Mouse (Mus musculus) cerebral cortex, adult 2 months (tissue): ENCODE measurements around the gene Wwc1.

Source experiments
- WGBS: fragments of 180-500 bp; shearing (Covaris S2); methylation state at CpG from one replicate; pipeline ENCODE4 v1.1.7; 2018; 5-methylcytosine and 5-hydroxymethylcytosine counted together

Wwc1 gene

DNA sequence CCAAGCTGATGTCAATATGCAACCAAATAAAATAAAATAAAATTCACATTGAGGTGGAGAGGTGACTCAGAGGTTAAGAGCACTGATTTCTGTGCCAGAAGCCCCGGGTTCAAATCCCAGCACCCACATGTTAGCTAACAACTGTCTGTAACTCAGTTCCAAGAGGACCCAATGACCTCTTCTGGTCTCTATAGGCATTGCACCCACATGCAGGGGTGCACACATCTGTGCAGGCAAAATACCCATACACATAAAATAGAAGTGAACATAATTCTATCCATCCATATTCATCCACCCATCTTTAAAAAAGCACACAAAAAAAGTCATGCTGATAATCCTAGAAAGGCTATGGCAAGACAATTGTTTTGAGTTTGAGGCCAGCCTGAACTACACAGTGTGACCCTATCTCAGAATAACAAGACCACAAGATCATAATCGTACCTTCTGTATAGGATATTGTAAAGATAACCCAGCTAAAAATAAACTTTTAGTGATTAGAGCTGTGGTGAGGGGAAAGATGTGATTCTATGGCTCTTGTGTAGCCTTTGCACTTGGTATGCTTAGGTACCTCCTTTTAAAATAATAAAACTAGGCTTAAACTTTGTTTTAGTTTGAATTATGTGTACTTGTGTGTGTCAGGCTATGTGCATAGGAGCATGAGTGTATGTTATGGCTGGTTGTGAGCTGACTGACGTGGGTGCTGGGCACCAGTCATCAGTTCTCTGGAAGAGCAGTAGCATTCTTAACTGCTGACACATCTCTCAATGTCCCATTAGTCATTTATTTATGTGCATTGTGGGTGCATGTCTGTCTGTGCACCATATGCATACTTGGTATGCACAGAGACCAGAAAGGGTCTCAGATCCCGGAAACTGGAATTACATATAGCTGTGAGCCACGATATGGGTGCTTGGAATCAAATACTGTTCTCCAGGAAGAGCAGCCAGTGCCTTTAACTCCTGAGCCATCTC, 142.9 kb downstream of the Wwc1 start:
- WGBS: 73% methylated on average over 5 of the region's 5 CpGs

GRCm38 (mm10) chr11:35834022-35834760, 146.1 kb downstream of the Wwc1 start, which contains the start of gene Rars:
Gene Rars (minus strand): TSS chr11:35834506.
- WGBS: 1% methylated on average over 46 of the region's 46 CpGs

DNA sequence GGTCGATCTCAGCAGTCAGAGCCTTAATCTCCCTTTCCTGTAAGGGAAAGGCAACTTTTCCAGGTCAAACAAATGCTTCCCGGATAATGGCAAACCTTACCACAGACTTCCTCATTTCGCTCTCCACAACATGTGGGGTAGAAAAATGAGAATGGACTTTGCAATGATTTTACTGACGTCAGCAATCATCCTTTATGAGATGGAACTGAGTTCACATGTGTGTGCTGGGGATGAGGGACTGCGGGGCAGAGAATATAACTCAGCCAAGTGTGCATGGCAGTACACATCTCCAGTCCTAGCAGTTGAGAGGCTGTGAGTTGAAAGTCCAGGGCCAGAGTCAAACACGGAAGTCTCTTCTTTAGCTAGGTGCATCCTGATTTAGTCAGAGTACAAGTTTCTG, 147.1 kb downstream of the Wwc1 start:
- 74% methylated on average over 6 of the region's 6 CpGs for WGBS

- WGBS: 62% methylated on average over 4 of the region's 4 CpGs
Observed at GRCm38 (mm10) chr11:35832139-35832538, 148.2 kb downstream of the Wwc1 start.

GRCm38 (mm10) chr11:35827714-35828113, 152.6 kb downstream of the Wwc1 start:
- 91% methylated on average over 6 of the region's 6 CpGs for WGBS

- 89% methylated on average over 12 of the region's 12 CpGs for WGBS
Observed at GRCm38 (mm10) chr11:35816316-35816715, 164.0 kb downstream of the Wwc1 start.

GRCm38 (mm10) chr11:35811458-35811857, 168.9 kb downstream of the Wwc1 start:
- 78% methylated on average over 10 of the region's 10 CpGs for WGBS

- WGBS: 79% methylated on average over 5 of the region's 5 CpGs
Observed at GRCm38 (mm10) chr11:35801332-35801731, 179.0 kb downstream of the Wwc1 start.

DNA sequence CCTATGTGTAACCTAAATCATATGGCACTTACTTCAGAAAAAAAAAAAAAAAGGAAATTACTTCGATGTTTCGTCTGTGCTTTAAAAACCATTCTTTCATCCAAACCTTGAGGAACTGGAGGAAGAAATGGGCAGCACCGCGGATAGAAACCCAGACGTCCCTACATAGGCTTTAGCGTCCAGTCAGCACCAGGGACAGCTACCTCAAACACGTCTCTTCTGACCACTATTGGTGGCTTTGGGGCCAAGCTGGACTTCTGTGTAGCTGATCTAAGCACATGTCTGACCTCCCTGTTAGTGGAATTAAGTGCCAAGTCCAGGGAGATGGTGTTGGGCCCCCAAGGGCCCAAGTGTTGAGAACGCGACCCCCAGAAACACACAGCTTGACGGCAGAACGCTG, 181.5 kb downstream of the Wwc1 start, which contains the start of gene Fbll1:
Fbll1 (minus strand) TSS at position 11 of the 400 bp plus-strand sequence.
- 8% methylated on average over 11 of the region's 11 CpGs for WGBS

DNA sequence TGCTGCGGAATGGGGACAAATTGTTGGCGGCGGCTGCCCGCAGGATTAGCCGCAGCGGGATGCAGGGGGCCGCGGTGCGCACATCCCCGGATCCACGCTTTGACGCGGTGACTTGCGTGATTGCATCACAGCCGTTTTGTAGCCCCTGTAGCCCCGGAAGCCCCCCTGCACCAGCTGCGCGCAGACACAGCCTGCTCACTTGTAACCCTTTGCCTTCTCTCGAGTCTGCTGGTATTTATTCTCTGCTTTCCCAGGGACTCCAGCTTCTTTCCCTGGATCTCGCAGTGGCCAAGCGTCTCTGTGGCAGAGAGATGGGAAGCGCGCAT, 181.9 kb downstream of the Wwc1 start:
- 2% methylated on average over 23 of the region's 23 CpGs for WGBS

DNA sequence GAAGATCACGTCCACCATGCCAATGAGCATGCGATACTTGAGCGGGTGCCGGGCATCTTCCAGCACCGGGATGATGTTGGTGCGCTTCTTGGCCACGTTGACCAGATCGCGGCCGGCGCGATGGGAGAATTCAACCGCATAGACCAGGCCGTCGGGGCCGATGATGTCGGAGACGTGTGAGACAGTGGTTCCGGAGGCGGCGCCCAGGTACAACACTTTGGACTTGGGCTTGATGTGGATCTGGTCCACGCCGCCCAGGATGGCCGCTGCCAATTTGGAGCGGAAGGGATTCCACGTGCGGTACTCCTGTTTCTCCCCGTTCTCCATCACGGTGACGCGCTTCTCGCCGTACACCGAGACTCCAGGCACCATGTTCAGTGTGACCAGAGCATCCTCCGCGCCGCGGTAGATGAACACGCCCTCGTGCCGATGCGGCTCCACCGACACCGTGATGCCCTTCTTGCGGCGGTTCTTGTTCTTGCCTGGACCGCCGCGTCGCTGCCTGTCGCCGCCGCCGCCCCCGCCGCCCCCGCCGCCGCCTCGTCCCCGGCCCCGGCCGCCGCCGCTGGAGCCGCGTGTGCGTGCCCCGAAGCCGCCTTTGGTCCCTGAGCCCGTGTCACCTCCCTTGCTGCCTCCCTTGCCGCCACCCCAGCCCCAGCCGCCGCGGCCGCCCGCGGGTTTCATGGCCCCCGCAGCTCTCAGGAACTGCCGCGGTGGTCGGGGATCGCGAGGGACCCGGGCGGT, 182.4 kb downstream of the Wwc1 start:
- WGBS: 2% methylated on average over 86 of the region's 86 CpGs

DNA sequence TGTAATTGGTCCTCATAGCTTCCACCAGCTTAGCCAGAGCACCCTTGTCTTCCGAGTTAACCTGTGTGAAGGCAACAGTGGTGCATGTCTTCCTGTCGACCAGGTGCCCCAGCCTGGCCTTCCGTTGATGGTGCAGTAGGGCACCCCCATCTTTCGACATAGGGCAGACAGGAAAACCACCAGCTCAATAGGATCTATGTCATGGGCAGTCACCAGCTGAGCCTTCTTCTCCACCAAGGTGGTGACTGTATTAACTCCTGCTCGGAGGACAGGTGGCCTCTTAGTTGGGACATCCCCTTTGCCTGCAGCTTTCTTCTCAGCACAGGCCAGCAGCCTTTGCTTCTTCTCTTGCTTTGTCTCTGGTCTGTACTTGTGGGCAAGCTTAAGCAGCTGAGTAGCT, 187.5 kb downstream of the Wwc1 start:
- WGBS: 84% methylated on average over 5 of the region's 5 CpGs

GRCm38 (mm10) chr11:35788443-35788842, 191.9 kb downstream of the Wwc1 start:
- WGBS: 31% methylated on average over 2 of the region's 2 CpGs
